41 mouse cellular contexts compared by ENCODE assay signal in the genomic region with DNA sequence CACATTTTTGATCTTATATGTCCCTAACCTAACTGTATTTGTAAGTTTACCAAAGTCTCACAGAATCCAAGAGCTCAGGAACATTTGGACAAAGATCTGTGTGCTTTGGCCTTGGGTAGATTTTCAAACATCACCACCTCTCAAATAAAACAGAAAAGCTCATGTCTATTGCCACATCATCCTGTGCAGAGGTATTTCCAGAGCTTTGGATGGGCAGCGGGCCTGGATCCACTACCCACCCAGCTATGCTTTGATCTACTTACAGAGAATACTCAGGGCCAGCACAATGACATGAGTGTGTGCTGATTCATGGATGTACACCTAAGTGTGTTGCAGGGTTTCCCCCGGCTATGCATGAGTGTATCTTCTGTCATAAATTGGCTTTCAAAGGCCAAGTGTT. TPM values are rescaled to one million over a fixed set of nuclear protein-coding genes. Genes with fewer than 3 reads are reported as not detected.
"Had no signal": no experiment of that assay in that cellular context is flagged by ENCODE, and none has a peak within 500 bp of the region (broad histone marks: within the 10 kb centered on the region; RNA-seq: fewer than 3 reads in every experiment).

No protein-coding gene starts in this region.

RNA-seq across cellular contexts. Expression of gene Cyp2a4, which starts 8.2 kb away (rescaled TPM):
- total RNA-seq: heart, adult 8-10 months; heart, postnatal 10 days; heart, postnatal 25 days; heart, postnatal 36 days; heart, postnatal 4 days; hematopoietic stem cell, adult 5-6 weeks; hindbrain, postnatal 0 days; layer of hippocampus, adult 18-20 months; layer of hippocampus, adult 2 months; layer of hippocampus, adult 8-10 months; layer of hippocampus, postnatal 10 days; layer of hippocampus, postnatal 14 days; layer of hippocampus, postnatal 25 days; layer of hippocampus, postnatal 36 days had no signal
- polyA plus RNA-seq: heart, embryonic 10.5 days; heart, embryonic 11.5 days; heart, embryonic 12.5 days; heart, embryonic 13.5 days; heart, embryonic 14.5 days; heart, embryonic 15.5 days; heart, embryonic 16.5 days; heart, postnatal 0 days; hindbrain, embryonic 10.5 days; hindbrain, embryonic 11.5 days; hindbrain, embryonic 12.5 days; hindbrain, embryonic 13.5 days; hindbrain, embryonic 14.5 days; hindbrain, embryonic 15.5 days; hindbrain, embryonic 16.5 days; hindbrain, postnatal 0 days; inflammation-experienced regulatory T-cells, adult 6 months; intestine, embryonic 14.5 days; intestine, embryonic 15.5 days; intestine, embryonic 16.5 days; intestine, postnatal 0 days; kidney, embryonic 14.5 days; kidney, embryonic 15.5 days; kidney, embryonic 16.5 days; kidney, postnatal 0 days; large intestine, adult 2 months had no signal

RNA-seq across cellular contexts. Expression of gene Vmn1r184, which starts 55.1 kb away (rescaled TPM):
- total RNA-seq: heart, adult 8-10 months; heart, postnatal 10 days; heart, postnatal 14 days; heart, postnatal 25 days; heart, postnatal 36 days; heart, postnatal 4 days; hematopoietic stem cell, adult 5-6 weeks; hindbrain, postnatal 0 days; layer of hippocampus, adult 18-20 months; layer of hippocampus, adult 2 months; layer of hippocampus, adult 8-10 months; layer of hippocampus, postnatal 10 days; layer of hippocampus, postnatal 14 days; layer of hippocampus, postnatal 25 days; layer of hippocampus, postnatal 36 days had no signal
- polyA plus RNA-seq: heart, embryonic 10.5 days; heart, embryonic 11.5 days; heart, embryonic 12.5 days; heart, embryonic 13.5 days; heart, embryonic 14.5 days; heart, embryonic 15.5 days; heart, embryonic 16.5 days; heart, postnatal 0 days; hindbrain, embryonic 10.5 days; hindbrain, embryonic 11.5 days; hindbrain, embryonic 12.5 days; hindbrain, embryonic 13.5 days; hindbrain, embryonic 14.5 days; hindbrain, embryonic 15.5 days; hindbrain, embryonic 16.5 days; hindbrain, postnatal 0 days; intestine, embryonic 14.5 days; intestine, embryonic 15.5 days; intestine, embryonic 16.5 days; intestine, postnatal 0 days; kidney, adult 2 months; kidney, embryonic 14.5 days; kidney, embryonic 15.5 days; kidney, embryonic 16.5 days; kidney, postnatal 0 days; large intestine, adult 2 months had no signal
